Mouse (Mus musculus) olfactory bulb, adult 2 months (tissue): ENCODE measurements at regions not wholly inside any gene's neighbourhood (a gene's known extent, or its start where the extent isn't known, plus 50 kb on each side); places are given as distances from the start of the nearest gene placed in this dataset.

ENCODE experiments used
- CTCF ChIP-seq: fragments of 200-500 bp; IDR thresholded peaks from 2 replicates; pipeline ENCODE4 v1.5.1; 2012; ENCODE audit warnings: low read depth, mild to moderate bottlenecking, low read length, moderate library complexity; ENCODE audit not compliant: insufficient read depth
- POLR2A ChIP-seq: fragments of 200-500 bp; IDR thresholded peaks from 2 replicates; pipeline ENCODE4 v1.6.1; 2012; ENCODE audit warnings: mild to moderate bottlenecking, low read depth, low read length, moderate library complexity; ENCODE audit not compliant: insufficient read depth

DNA sequence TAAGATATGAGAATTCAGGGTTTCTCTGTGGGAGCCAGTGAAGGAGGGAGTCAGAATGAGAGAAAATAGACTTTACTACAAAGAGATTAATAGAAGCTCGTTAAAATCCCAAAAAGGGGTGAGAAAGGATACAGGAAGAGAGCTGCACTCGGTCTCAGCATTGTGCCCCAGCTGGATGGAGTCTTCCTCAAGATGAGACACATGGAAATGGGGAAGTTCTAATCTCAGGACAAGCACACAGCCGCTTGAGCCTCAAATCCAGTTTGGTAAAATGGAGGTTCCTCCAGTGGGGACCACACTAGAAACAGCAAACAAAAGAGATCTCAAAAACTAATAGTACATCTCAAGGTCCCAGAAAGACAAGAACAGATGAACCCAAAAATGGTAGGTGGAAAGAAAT is 93.2 kb downstream of the Sec61b start:
- no peak for TF ChIP-seq CTCF
- TF ChIP-seq POLR2A, result no peak
